Mouse (Mus musculus) layer of hippocampus, postnatal 36 days (tissue): Measurements from ENCODE around the gene Pkd2l1. TPM values are rescaled to one million over a fixed set of nuclear protein-coding genes. Genes with fewer than 3 reads are reported as not detected.

ENCODE experiments used
- DNase-seq, 2 experiments: peaks; one replicate each; pipeline ENCODE4 v3.0.0; 2022
- total RNA-seq, 2 experiments: library from RNA; stranded (reverse); gene quantifications; 2 replicates each; pipeline ENCODE4 v1.2.3; 2021

The Pkd2l1 gene
- under 1 TPM; 0.15 to 0.20 TPM for total RNA-seq

- no peak for DNase-seq
These were observed at the start of gene Pkd2l1 for GRCm38 (mm10) chr19:44192342-44192741. Gene Pkd2l1 (minus strand): TSS chr19:44192442.

GRCm38 (mm10) chr19:44238906-44239305 is 46.7 kb upstream of the Pkd2l1 start:
- no peak for DNase-seq

- DNase-seq, result no peak
These were observed 45.3 kb upstream of the Pkd2l1 start for GRCm38 (mm10) chr19:44237471-44238006.

GRCm38 (mm10) chr19:44231608-44232151 is 39.4 kb upstream of the Pkd2l1 start:
- no peak for DNase-seq

- no peak for DNase-seq
These were observed 38.0 kb upstream of the Pkd2l1 start for GRCm38 (mm10) chr19:44230212-44230611.

- DNase-seq, result no peak
These were observed 37.5 kb upstream of the Pkd2l1 start for GRCm38 (mm10) chr19:44229776-44230175.

GRCm38 (mm10) chr19:44225728-44226127 is 33.5 kb upstream of the Pkd2l1 start:
- no peak for DNase-seq

GRCm38 (mm10) chr19:44217958-44218525 is 25.8 kb upstream of the Pkd2l1 start:
- DNase-seq, result no peak

GRCm38 (mm10) chr19:44215255-44215654 is 23.0 kb upstream of the Pkd2l1 start:
- no peak for DNase-seq

- DNase-seq, result no peak
These were observed 14.8 kb upstream of the Pkd2l1 start for GRCm38 (mm10) chr19:44207079-44207478.

- no peak for DNase-seq
These were observed 10.8 kb upstream of the Pkd2l1 start, which contains the start of gene Scd3 for GRCm38 (mm10) chr19:44203015-44203564. Gene Scd3 (plus strand): TSS chr19:44203269.

GRCm38 (mm10) chr19:44198964-44199363 is 6.7 kb upstream of the Pkd2l1 start:
- DNase-seq, result no peak

GRCm38 (mm10) chr19:44198494-44198893 is 6.3 kb upstream of the Pkd2l1 start:
- DNase-seq, result no peak

GRCm38 (mm10) chr19:44197053-44197852 is 5.0 kb upstream of the Pkd2l1 start:
- no peak for DNase-seq

GRCm38 (mm10) chr19:44195138-44195537 is 2.9 kb upstream of the Pkd2l1 start:
- DNase-seq, result peak; percentile 44 to 69

- DNase-seq, result no peak
These were observed 1.7 kb upstream of the Pkd2l1 start for GRCm38 (mm10) chr19:44193906-44194305.

GRCm38 (mm10) chr19:44189056-44189455 is 3.2 kb downstream of the Pkd2l1 start:
- no peak for DNase-seq

- DNase-seq, result no peak
These were observed 8.3 kb downstream of the Pkd2l1 start for GRCm38 (mm10) chr19:44183968-44184367.

- DNase-seq, result no peak
These were observed 11.7 kb downstream of the Pkd2l1 start for GRCm38 (mm10) chr19:44180502-44180901.

GRCm38 (mm10) chr19:44176741-44177140 is 15.5 kb downstream of the Pkd2l1 start:
- no peak for DNase-seq

- no peak for DNase-seq
These were observed 17.4 kb downstream of the Pkd2l1 start for GRCm38 (mm10) chr19:44174835-44175234.

GRCm38 (mm10) chr19:44161515-44161914 is 30.7 kb downstream of the Pkd2l1 start:
- no peak for DNase-seq

- no peak for DNase-seq
These were observed 32.9 kb downstream of the Pkd2l1 start for GRCm38 (mm10) chr19:44159386-44159785.
